Comparison of ENCODE assay signal across 14 mouse cellular contexts in genomic region chr2:76843162-76843561, GRCm38 (mm10).
DNase-seq lines count a peak whose midpoint lies in the region; ATAC-seq and TF ChIP-seq lines count a peak whose summit lies in the region.
"Had no signal": no experiment of that assay in that cellular context is flagged by ENCODE, and none has a peak within 500 bp of the region (broad histone marks: within the 10 kb centered on the region; RNA-seq: fewer than 3 reads in every experiment).

No protein-coding gene starts in this region.

- H3K9me3 ChIP-seq in liver, embryonic 14.5 days (ENCODE audit: control insufficient read depth, low read length): no peaks in the 10 kb centered on the region
- no peaks in the 10 kb centered on the region for H3K9me3 ChIP-seq in liver, embryonic 12.5 days (replicated peaks)
- H3K9me3 ChIP-seq: forebrain, embryonic 15.5 days; liver, embryonic 15.5 days; neural tube, embryonic 15.5 days had no signal

- no peak overlapping the region for H3K4me2 ChIP-seq in liver, embryonic 14.5 days (ENCODE audit: low read depth)
- no peak overlapping the region for H3K4me2 ChIP-seq in liver, embryonic 12.5 days
- H3K4me2 ChIP-seq: forebrain, embryonic 15.5 days; liver, embryonic 15.5 days; neural tube, embryonic 15.5 days had no signal

- no peak for DNase-seq in gastrocnemius, adult 2 months
- no peak for DNase-seq in gastrocnemius, postnatal 36 days
- no peak for DNase-seq in liver, embryonic 14.5 days (ENCODE audit: low read depth in 3 of 3, low spot score in 3 of 3)
- peak; percentile 37 for DNase-seq in ES-CJ7 (ENCODE audit: low read depth, low spot score)
- peak; percentile 6 for DNase-seq in embryo, embryonic 11 days
- no peak for DNase-seq in right cerebral cortex, postnatal 10 days (ENCODE audit: low spot score in 2 of 2)
- DNase-seq: adrenal gland, postnatal 14 days; gastrocnemius, postnatal 14 days; right cerebral cortex, adult 18-20 months had no signal

- intact Hi-C loops in gastrocnemius, adult 2 months (cut with DNase I): no loop called here
- intact Hi-C loops in gastrocnemius, postnatal 36 days (cut with DNase I): no loop called here

- H3K36me3 ChIP-seq in liver, embryonic 14.5 days (replicated peaks; ENCODE audit: control insufficient read depth, insufficient read depth, low read depth): no peaks in the 10 kb centered on the region
- H3K36me3 ChIP-seq in liver, embryonic 12.5 days: no peaks in the 10 kb centered on the region
- H3K36me3 ChIP-seq: forebrain, embryonic 15.5 days; liver, embryonic 15.5 days; neural tube, embryonic 15.5 days had no signal

- no peak for TF ChIP-seq EP300 in liver, embryonic 14.5 days (IDR thresholded peaks at IDR 0.05; ENCODE audit: low read depth)

- H3K27ac ChIP-seq in gastrocnemius, adult 2 months: no peak overlapping the region
- no peak overlapping the region for H3K27ac ChIP-seq in liver, embryonic 14.5 days
- no peak overlapping the region for H3K27ac ChIP-seq in liver, embryonic 12.5 days
- H3K27ac ChIP-seq: forebrain, embryonic 15.5 days; liver, embryonic 15.5 days; neural tube, embryonic 15.5 days had no signal

- H3K9ac ChIP-seq in liver, embryonic 14.5 days (replicated peaks): no peak overlapping the region
- no peak overlapping the region for H3K9ac ChIP-seq in liver, embryonic 12.5 days
- H3K9ac ChIP-seq: forebrain, embryonic 15.5 days; liver, embryonic 15.5 days; neural tube, embryonic 15.5 days had no signal

- no peak overlapping the region for H3K4me3 ChIP-seq in gastrocnemius, adult 2 months
- H3K4me3 ChIP-seq in liver, embryonic 14.5 days (ENCODE audit: insufficient read depth in 1 of 2, low read depth in 2 of 2, low read length in 2 of 2): no peak overlapping the region
- no peak overlapping the region for H3K4me3 ChIP-seq in liver, embryonic 12.5 days
- H3K4me3 ChIP-seq: forebrain, embryonic 15.5 days; liver, embryonic 15.5 days; neural tube, embryonic 15.5 days had no signal

- TF ChIP-seq CTCF in gastrocnemius, adult 2 months (IDR thresholded peaks at IDR 0.05): peak; percentile 58
- TF ChIP-seq CTCF in liver, embryonic 14.5 days (IDR thresholded peaks at IDR 0.05; ENCODE audit: low read depth): 0 out of 2 replicates have a peak, but pooled peaks have one; percentile 18

- ATAC-seq in liver, embryonic 14.5 days (ENCODE audit: insufficient read depth): no peak
- no peak for ATAC-seq in liver, embryonic 12.5 days
- no peak for ATAC-seq in activated CD4-positive, CD25-positive, alpha-beta regulatory T cell, adult 4 months
- ATAC-seq: forebrain, embryonic 15.5 days had no signal

- H3K4me1 ChIP-seq in liver, embryonic 14.5 days (replicated peaks; ENCODE audit: control insufficient read depth in 2 of 2, insufficient read depth in 2 of 2, low read length in 1 of 2): no peaks in the 10 kb centered on the region
- no peaks in the 10 kb centered on the region for H3K4me1 ChIP-seq in liver, embryonic 12.5 days
- H3K4me1 ChIP-seq: forebrain, embryonic 15.5 days; liver, embryonic 15.5 days; neural tube, embryonic 15.5 days had no signal

- H3K27me3 ChIP-seq in liver, embryonic 14.5 days (ENCODE audit: control insufficient read depth, insufficient read depth, low read length): no peaks in the 10 kb centered on the region
- no peaks in the 10 kb centered on the region for H3K27me3 ChIP-seq in liver, embryonic 12.5 days (replicated peaks)
- H3K27me3 ChIP-seq: forebrain, embryonic 15.5 days; liver, embryonic 15.5 days; neural tube, embryonic 15.5 days had no signal

- 65% methylated on average over 1 of the region's 1 CpGs for WGBS in liver, embryonic 14.5 days (ENCODE audit: insufficient replicate concordance)
- 52% methylated on average over 1 of the region's 1 CpGs for WGBS in liver, embryonic 12.5 days (ENCODE audit: insufficient replicate concordance)

Comparison
In these comparisons a context has a peak if more than half of its experiments do, and no peak if none do; other contexts are left out.
1. DNase-seq: peak in ES-CJ7 (single experiment) and embryo, embryonic 11 days (single experiment); none in gastrocnemius, adult 2 months (single experiment), gastrocnemius, postnatal 36 days (0 of 2), liver, embryonic 14.5 days (0 of 3) and right cerebral cortex, postnatal 10 days (0 of 2).